ENCODE assay signal across 8 mouse cellular contexts in genomic region chr7:65393704-65394452, GRCm38 (mm10).
DNase-seq lines count a peak whose midpoint lies in the region; ATAC-seq and TF ChIP-seq lines count a peak whose summit lies in the region.

No protein-coding gene starts in this region.

- ATAC-seq in hindbrain, embryonic 16.5 days: peak; percentile 54

- 5% methylated on average over 17 of the region's 17 CpGs for WGBS in embryonic facial prominence, embryonic 10.5 days
- 14% methylated on average over 17 of the region's 17 CpGs for WGBS in hindbrain, embryonic 16.5 days

- DNase-seq in kidney, postnatal 10 days: peak; percentile 33
- no peak for DNase-seq in kidney, adult 11 months
- DNase-seq in embryonic facial prominence, embryonic 10.5 days (ENCODE audit: low spot score): peak; percentile 44
- no peak for DNase-seq in right cerebral cortex, postnatal 25 days
- no peak for DNase-seq in ovary, adult 18-20 months (ENCODE audit: low spot score)
- no peak for DNase-seq in c-Kit-positive CD71-positive TER-119-positive erythroid progenitor cells, embryonic 14.5 days (ENCODE audit: low spot score)

- H3ac ChIP-seq in myocyte (ENCODE audit: control insufficient read depth, insufficient read length): no peak overlapping the region

- TF ChIP-seq POLR2A in myocyte (IDR thresholded peaks at IDR 0.05; ENCODE audit: insufficient read length, low read depth): no peak

- no peaks in the 10 kb centered on the region for H3K36me3 ChIP-seq in embryonic facial prominence, embryonic 10.5 days (replicated peaks)
- H3K36me3 ChIP-seq in hindbrain, embryonic 16.5 days (ENCODE audit: control insufficient read depth, insufficient read depth, low read length): no peaks in the 10 kb centered on the region
- no peaks in the 10 kb centered on the region for H3K36me3 ChIP-seq in myocyte (ENCODE audit: control insufficient read depth, insufficient read depth)

- H3K27ac ChIP-seq in embryonic facial prominence, embryonic 10.5 days (replicated peaks): peak overlapping the region; percentile 76
- H3K27ac ChIP-seq in hindbrain, embryonic 16.5 days (ENCODE audit: low read depth, low read length): no peak overlapping the region

- no peaks in the 10 kb centered on the region for H3K79me2 ChIP-seq in myocyte (ENCODE audit: control insufficient read depth, insufficient read depth)

- H3K27me3 ChIP-seq in embryonic facial prominence, embryonic 10.5 days (replicated peaks; ENCODE audit: low read depth, poor library complexity, severe bottlenecking): no peaks in the 10 kb centered on the region
- H3K27me3 ChIP-seq in hindbrain, embryonic 16.5 days (replicated peaks; ENCODE audit: control insufficient read depth, insufficient read depth, low read length): no peaks in the 10 kb centered on the region
- no peaks in the 10 kb centered on the region for H3K27me3 ChIP-seq in myocyte (ENCODE audit: control insufficient read depth, insufficient read depth, insufficient read length)

- peaks cover 26% of the 10 kb centered on the region for H3K4me1 ChIP-seq in embryonic facial prominence, embryonic 10.5 days
- H3K4me1 ChIP-seq in hindbrain, embryonic 16.5 days (ENCODE audit: control insufficient read depth, insufficient read depth, low read depth, low read length): peaks cover 4% of the 10 kb centered on the region; the same call in 1 of the 2 replicates

- no peak overlapping the region for H3K4me2 ChIP-seq in hindbrain, embryonic 16.5 days (ENCODE audit: low read length)
- no peak overlapping the region for H3K4me2 ChIP-seq in myocyte (ENCODE audit: low read depth)

- no peaks in the 10 kb centered on the region for H3K9me3 ChIP-seq in embryonic facial prominence, embryonic 10.5 days
- no peaks in the 10 kb centered on the region for H3K9me3 ChIP-seq in hindbrain, embryonic 16.5 days (ENCODE audit: control insufficient read depth, low read length)

- no peak overlapping the region for H3K9ac ChIP-seq in hindbrain, embryonic 16.5 days (ENCODE audit: low read depth, low read length)

- H3K4me3 ChIP-seq in embryonic facial prominence, embryonic 10.5 days: peak overlapping the region; percentile 45
- H3K4me3 ChIP-seq in hindbrain, embryonic 16.5 days (ENCODE audit: low read length): no peak overlapping the region
- no peak overlapping the region for H3K4me3 ChIP-seq in myocyte

TF ChIP-seq in myocyte, 11 proteins besides CTCF, POLR2A, EP300 and RAD21:
- TF ChIP-seq SRF (IDR thresholded peaks at IDR 0.05; ENCODE audit: control insufficient read depth, insufficient read length, low read depth) (no peak), MYOG (IDR thresholded peaks at IDR 0.05; ENCODE audit: control insufficient read depth in 1 of 3, insufficient read depth in 1 of 3, insufficient read length in 2 of 3, low read depth in 2 of 3) (peak; percentile 34 to 92 (median 85)), TCF12 (IDR thresholded peaks at IDR 0.05; ENCODE audit: insufficient read depth, poor library complexity, severe bottlenecking) (peak; percentile 28), REST (IDR thresholded peaks at IDR 0.05; ENCODE audit: insufficient read depth, insufficient read length) (no peak), MYOD1 (IDR thresholded peaks at IDR 0.05; ENCODE audit: control insufficient read depth in 1 of 3, insufficient read length in 2 of 3, low read depth in 2 of 3) (peak; percentile 6 to 91 (median 89)), E2F4 (IDR thresholded peaks at IDR 0.05; ENCODE audit: insufficient read depth) (no peak), TCF3 (IDR thresholded peaks at IDR 0.05; ENCODE audit: insufficient read length, low read depth) (peak; percentile 37)
TF ChIP-seq in myocyte: peak in this region for 4.

Comparison
In these comparisons a context has a peak if more than half of its experiments do, and no peak if none do; other contexts are left out.
1. DNase-seq: peak in kidney, postnatal 10 days (single experiment) and embryonic facial prominence, embryonic 10.5 days (single experiment); none in kidney, adult 11 months (single experiment), right cerebral cortex, postnatal 25 days (single experiment), ovary, adult 18-20 months (single experiment) and c-Kit-positive CD71-positive TER-119-positive erythroid progenitor cells, embryonic 14.5 days (single experiment).